Mouse (Mus musculus): ENCODE results near the gene Gstt3.
"Not testable (repeated sequence)": the region's sequence is repeated elsewhere in the genome, so short reads cannot be mapped to it uniquely, and the experiment has no call there.

Gene Gstt3

GRCm38 (mm10) chr10:75779206-75780174 is 1.7 kb downstream of the Gstt3 start:
- no peak for DNase-seq (ENCODE audit: low spot score)

GRCm38 (mm10) chr10:75777885-75778284 is 3.3 kb downstream of the Gstt3 start:
- no peak for DNase-seq (ENCODE audit: low spot score)

- no peak for DNase-seq (ENCODE audit: low spot score)
These were observed 4.7 kb downstream of the Gstt3 start for GRCm38 (mm10) chr10:75776562-75776961.

- no peak for DNase-seq (ENCODE audit: low spot score)
These were observed 6.6 kb downstream of the Gstt3 start for GRCm38 (mm10) chr10:75774587-75774986.

- DNase-seq (ENCODE audit: low spot score), result no peak
These were observed 7.1 kb downstream of the Gstt3 start for GRCm38 (mm10) chr10:75774102-75774501.

- DNase-seq (ENCODE audit: low spot score), result peak; percentile 80
These were observed 8.2 kb downstream of the Gstt3 start, which contains the start of gene Ddt for GRCm38 (mm10) chr10:75772795-75773664. TSS of gene Ddt (minus strand) at chr10:75773414.

GRCm38 (mm10) chr10:75767756-75768155 is 13.5 kb downstream of the Gstt3 start:
- DNase-seq (ENCODE audit: low spot score), result not testable (repeated sequence)

GRCm38 (mm10) chr10:75766856-75767255 is 14.4 kb downstream of the Gstt3 start:
- no peak for DNase-seq (ENCODE audit: low spot score)

- DNase-seq (ENCODE audit: low spot score), result no peak
These were observed 16.4 kb downstream of the Gstt3 start for GRCm38 (mm10) chr10:75764519-75765473.

- DNase-seq (ENCODE audit: low spot score), result peak; percentile 95
These were observed 17.3 kb downstream of the Gstt3 start, which contains the start of gene Cabin1 for GRCm38 (mm10) chr10:75763682-75764518. TSS of gene Cabin1 (minus strand) at chr10:75764341.

GRCm38 (mm10) chr10:75762413-75762812 is 18.8 kb downstream of the Gstt3 start:
- no peak for DNase-seq (ENCODE audit: low spot score)

GRCm38 (mm10) chr10:75760311-75760710 is 20.9 kb downstream of the Gstt3 start:
- DNase-seq (ENCODE audit: low spot score), result no peak

GRCm38 (mm10) chr10:75756719-75757118 is 24.5 kb downstream of the Gstt3 start:
- DNase-seq (ENCODE audit: low spot score), result no peak

GRCm38 (mm10) chr10:75744017-75744416 is 37.2 kb downstream of the Gstt3 start:
- DNase-seq (ENCODE audit: low spot score), result peak; percentile 34

GRCm38 (mm10) chr10:75743369-75743768 is 37.8 kb downstream of the Gstt3 start:
- DNase-seq (ENCODE audit: low spot score), result no peak

- DNase-seq (ENCODE audit: low spot score), result no peak
These were observed 40.3 kb downstream of the Gstt3 start for GRCm38 (mm10) chr10:75740866-75741265.

GRCm38 (mm10) chr10:75725449-75725848 is 55.8 kb downstream of the Gstt3 start:
- DNase-seq (ENCODE audit: low spot score), result no peak
